Mouse (Mus musculus) C2C12 (cell line): Measurements from ENCODE around the gene Hmx3.

ENCODE experiments used
- CEBPB ChIP-seq: IDR thresholded peaks from one replicate; pipeline ENCODE4 v1.6.1; 2011; ENCODE audit warnings: low read depth, mild to moderate bottlenecking, control low read depth, moderate library complexity
- CTCF ChIP-seq: IDR thresholded peaks from one replicate; pipeline ENCODE4 v1.5.1; 2011; ENCODE audit not compliant: control insufficient read depth, insufficient read depth, insufficient read length
- USF1 ChIP-seq: IDR thresholded peaks from one replicate; pipeline ENCODE4 v1.6.1; 2011; ENCODE audit warnings: low read depth, mild to moderate bottlenecking, control low read depth, moderate library complexity

DNA sequence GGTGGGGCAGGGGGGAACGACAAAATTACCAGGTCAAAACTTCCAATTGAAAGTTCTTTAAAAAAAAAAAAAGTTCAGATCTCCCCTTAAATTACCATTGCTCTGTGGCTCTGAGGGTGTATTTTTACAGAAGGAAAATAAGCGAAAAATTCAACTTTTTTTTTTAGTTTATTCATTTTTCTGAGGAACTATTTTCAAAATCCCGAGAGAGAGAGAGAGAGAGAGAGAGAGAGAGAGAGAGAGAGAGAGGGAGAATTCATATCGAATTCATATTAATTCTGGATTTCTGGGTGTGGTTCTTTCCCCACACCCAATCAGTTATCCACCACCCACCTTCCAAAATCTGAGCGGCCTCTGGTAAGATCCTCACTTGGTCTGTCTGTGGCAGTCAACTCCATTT lies 2.2 kb downstream of the Hmx3 start:
- TF ChIP-seq CEBPB (no peak), CTCF (no peak), USF1 (no peak)
